Mouse (Mus musculus) neural tube, embryonic 14.5 days (tissue): Measurements from ENCODE around the gene Thsd4. TPM values are rescaled to one million over a fixed set of nuclear protein-coding genes. Genes with fewer than 3 reads are reported as not detected.

Source experiments
- ATAC-seq: fragments of 200-750 bp; cut with Nextera tagmentation; 2 replicates; pipeline ENCODE4 v1.8.0; 2017; ENCODE audit warnings: low read depth, mild to moderate bottlenecking, moderate TSS enrichment, moderate library complexity
- H3K27ac ChIP-seq: fragments of 300-500 bp; sonication (generic); 2 replicates; pipeline ENCODE4 v1.5.1; 2014; ENCODE audit warnings: low read depth, mild to moderate bottlenecking, control low read depth, low read length, moderate library complexity, mixed read lengths
- H3K27me3 ChIP-seq: fragments of 300-500 bp; sonication (generic); 2 replicates; pipeline ENCODE4 v1.6.1; 2014; ENCODE audit warnings: low read length; ENCODE audit not compliant: control insufficient read depth, insufficient read depth
- H3K36me3 ChIP-seq: fragments of 300-500 bp; sonication (generic); 2 replicates; pipeline ENCODE4 v1.6.1; 2014; ENCODE audit warnings: low read length, mixed read lengths; ENCODE audit not compliant: control insufficient read depth, insufficient read depth
- H3K4me1 ChIP-seq: fragments of 300-500 bp; sonication (generic); 2 replicates; pipeline ENCODE4 v1.6.1; 2014; ENCODE audit warnings: low read length; ENCODE audit not compliant: control insufficient read depth, insufficient read depth
- H3K4me2 ChIP-seq: fragments of 300-500 bp; sonication (generic); 2 replicates; pipeline ENCODE4 v1.6.1; 2014; ENCODE audit warnings: mild to moderate bottlenecking, low read depth, low read length, control low read depth
- H3K4me3 ChIP-seq: fragments of 300-500 bp; sonication (generic); 2 replicates; pipeline ENCODE4 v1.5.1; 2014; ENCODE audit warnings: low read depth, low read length, control low read depth, mixed read lengths
- H3K9ac ChIP-seq: fragments of 300-500 bp; sonication (generic); replicated peaks from 2 replicates; pipeline ENCODE4 v1.6.1; 2014; ENCODE audit warnings: low read depth, mild to moderate bottlenecking, control low read depth, low read length, mixed read lengths
- H3K9me3 ChIP-seq: fragments of 300-500 bp; sonication (generic); 2 replicates; pipeline ENCODE4 v1.6.1; 2016; ENCODE audit warnings: low read length; ENCODE audit not compliant: control insufficient read depth
- WGBS: fragments of 180-500 bp; shearing (Covaris S2); extraction: QIAGEN DNeasy Blood & Tissue Kit; methylation state at CpG from one replicate; pipeline ENCODE4 v1.1.7; 2014; 5-methylcytosine and 5-hydroxymethylcytosine counted together
- polyA plus RNA-seq: library from polyadenylated mRNA; unstranded; fragments of >200 nt; fragmentation: Nextera tagmentation; extraction: Ambion mirVana; gene quantifications from 2 replicates; pipeline ENCODE4 v1.2.1, GENCODE M21; 2014

The Thsd4 gene
- polyA plus RNA-seq, 1 experiment from 2014 or later = 9.0 TPM

DNA sequence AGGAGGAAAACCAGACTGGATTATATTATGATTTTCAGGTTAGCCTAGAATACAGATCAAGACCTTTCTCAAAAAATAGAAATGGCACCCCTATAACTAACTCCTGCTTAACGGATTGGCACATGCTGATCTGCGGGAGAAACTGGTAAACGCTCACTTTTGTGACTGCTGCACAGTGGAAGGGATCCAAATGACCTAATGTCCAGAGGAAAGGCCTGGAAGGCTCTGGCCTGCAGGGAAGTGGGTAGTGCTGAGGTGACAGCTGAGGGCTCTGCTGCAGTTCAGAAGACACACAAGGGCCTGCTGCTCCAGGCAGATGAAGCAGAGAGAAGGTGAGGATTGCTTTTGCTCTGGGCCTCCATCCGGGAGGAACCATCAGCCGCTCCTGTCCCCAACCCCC is 465.7 kb downstream of the Thsd4 start:
- Histone ChIP-seq H3K36me3 (no peaks in the 10 kb centered on the region), H3K4me3 (no peak overlapping the region), H3K27ac (no peak overlapping the region), H3K9me3 (no peaks in the 10 kb centered on the region), H3K4me2 (no peak overlapping the region), H3K9ac (no peak overlapping the region), H3K27me3 (no peaks in the 10 kb centered on the region), H3K4me1 (no peaks in the 10 kb centered on the region)
- 79% methylated on average over 5 of the region's 5 CpGs for WGBS
- no peak for ATAC-seq

DNA sequence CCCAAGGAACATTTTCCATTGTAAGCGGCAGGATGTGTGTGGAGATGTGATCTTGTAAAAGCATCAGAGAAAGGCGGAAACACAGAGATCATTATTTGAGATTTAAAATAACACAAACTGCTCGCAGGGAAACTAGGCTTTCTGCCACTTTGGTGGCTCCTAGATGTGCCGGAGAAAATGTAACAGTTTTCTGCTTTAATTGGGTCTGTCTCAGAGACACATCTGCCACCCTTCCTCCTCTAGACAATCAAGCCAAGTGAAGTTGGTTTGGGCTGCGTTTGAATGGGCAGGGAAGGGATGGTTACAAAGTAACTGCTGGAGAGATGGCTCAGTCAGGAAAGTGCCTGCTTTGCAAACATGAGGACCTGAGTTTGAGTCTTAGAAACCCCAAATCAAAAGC is 466.9 kb downstream of the Thsd4 start:
- WGBS = 53% methylated on average over 5 of the region's 5 CpGs
- Histone ChIP-seq H3K4me2 (no peak overlapping the region), H3K9me3 (no peaks in the 10 kb centered on the region), H3K4me3 (no peak overlapping the region), H3K27ac (no peak overlapping the region; the same call in 1 of the 2 replicates), H3K27me3 (no peaks in the 10 kb centered on the region), H3K4me1 (no peaks in the 10 kb centered on the region), H3K9ac (no peak overlapping the region), H3K36me3 (no peaks in the 10 kb centered on the region)
- no peak for ATAC-seq

DNA sequence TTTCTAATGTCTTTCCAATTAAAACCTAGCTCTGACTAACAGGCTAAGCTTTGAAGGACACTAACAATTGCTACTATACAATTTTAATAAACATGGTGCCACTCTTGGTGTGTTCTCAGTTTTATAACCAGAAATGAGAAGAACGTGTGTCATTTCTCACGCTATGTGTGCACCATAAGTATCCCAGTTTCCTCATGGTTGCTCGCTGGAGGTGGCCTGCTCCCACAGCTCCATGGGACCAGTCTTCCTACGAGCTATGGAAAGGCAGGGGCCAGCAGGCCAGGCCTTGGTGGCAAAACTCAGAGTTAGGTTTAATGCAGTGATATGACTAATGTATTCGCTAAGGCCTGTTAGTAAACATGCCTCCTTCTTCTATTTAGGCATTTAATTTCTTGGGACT is 468.7 kb downstream of the Thsd4 start:
- 95% methylated on average over 5 of the region's 5 CpGs for WGBS
- Histone ChIP-seq H3K27ac (no peak overlapping the region), H3K36me3 (no peaks in the 10 kb centered on the region), H3K4me1 (no peaks in the 10 kb centered on the region), H3K9me3 (no peaks in the 10 kb centered on the region), H3K27me3 (no peaks in the 10 kb centered on the region), H3K4me2 (no peak overlapping the region), H3K9ac (no peak overlapping the region), H3K4me3 (no peak overlapping the region)
- ATAC-seq = no peak

DNA sequence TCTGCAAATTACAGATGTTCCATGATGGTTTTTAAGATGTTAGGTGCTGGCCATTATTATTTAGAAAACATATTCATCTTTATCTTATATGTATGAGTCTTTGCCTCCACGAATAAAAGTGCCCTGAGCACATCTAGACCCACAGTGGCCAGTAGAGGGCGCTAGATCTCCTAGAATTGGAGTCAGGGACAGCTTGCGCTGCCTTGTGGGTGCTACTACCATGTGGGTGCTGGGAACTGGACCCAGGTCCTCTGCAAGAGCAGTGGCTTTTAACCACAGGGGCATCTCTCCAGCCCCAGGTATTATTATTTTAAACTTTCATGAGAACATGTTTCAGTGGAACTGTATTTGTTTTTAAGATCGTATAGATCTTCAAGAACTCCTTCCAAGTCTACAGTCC is 469.4 kb downstream of the Thsd4 start:
- ATAC-seq = no peak
- Histone ChIP-seq H3K27ac (no peak overlapping the region), H3K4me2 (no peak overlapping the region), H3K27me3 (no peaks in the 10 kb centered on the region), H3K36me3 (no peaks in the 10 kb centered on the region), H3K9me3 (no peaks in the 10 kb centered on the region), H3K4me1 (no peaks in the 10 kb centered on the region), H3K4me3 (no peak overlapping the region), H3K9ac (no peak overlapping the region)
- WGBS = 76% methylated on average over 4 of the region's 4 CpGs

DNA sequence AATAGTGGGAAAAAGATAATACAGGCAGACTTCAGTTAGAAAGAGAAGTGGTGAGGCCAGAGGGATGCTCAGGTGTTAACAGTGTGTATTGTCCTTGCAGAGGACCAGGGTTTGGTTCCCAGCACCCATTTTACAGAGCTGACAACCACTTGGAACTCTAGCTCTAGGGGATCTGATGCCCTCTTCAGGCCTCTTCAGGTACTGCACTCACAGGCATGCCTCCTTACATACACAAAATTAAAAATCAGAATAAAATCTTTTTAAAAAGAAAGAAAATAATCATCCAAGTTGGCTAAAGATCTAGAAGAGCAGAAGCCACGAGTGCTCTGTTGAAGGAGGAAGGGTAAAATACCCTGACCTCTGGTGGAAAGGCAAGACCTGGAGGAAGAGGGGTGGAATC is 478.7 kb downstream of the Thsd4 start:
- no peaks in the 10 kb centered on the region for H3K9me3 ChIP-seq
- no peak overlapping the region for H3K4me3 ChIP-seq
- ATAC-seq = no peak
- peaks cover 5% of the 10 kb centered on the region; the same call in 1 of the 2 replicates for H3K4me1 ChIP-seq
- no peak overlapping the region for H3K4me2 ChIP-seq
- H3K27me3 ChIP-seq = no peaks in the 10 kb centered on the region
- no peak overlapping the region for H3K27ac ChIP-seq
- no peaks in the 10 kb centered on the region for H3K36me3 ChIP-seq
- WGBS = 83% methylated on average over 1 of the region's 1 CpGs
- no peak overlapping the region for H3K9ac ChIP-seq

DNA sequence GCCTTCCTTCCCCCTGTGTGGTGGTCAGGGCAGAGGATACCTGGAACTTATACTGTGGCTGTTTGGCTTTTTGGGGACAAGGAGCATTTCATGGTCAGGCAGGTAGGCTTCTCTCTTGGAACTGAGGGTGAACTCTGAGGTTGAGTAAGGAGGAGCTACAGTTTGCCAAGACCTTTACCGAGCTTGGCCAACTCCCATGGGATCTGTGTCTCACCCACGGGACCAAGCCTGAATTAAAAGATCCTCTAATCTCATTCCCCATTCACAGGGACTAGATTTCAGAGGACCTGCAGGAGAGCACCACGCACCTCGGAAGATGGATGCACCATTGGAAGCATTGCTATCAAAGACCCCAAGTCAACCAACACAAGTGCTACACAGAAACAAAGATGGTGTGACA is 487.0 kb downstream of the Thsd4 start:
- peaks cover 5% of the 10 kb centered on the region; the same call in 1 of the 2 replicates for H3K4me1 ChIP-seq
- no peaks in the 10 kb centered on the region for H3K27me3 ChIP-seq
- H3K9ac ChIP-seq = no peak overlapping the region
- H3K4me2 ChIP-seq = no peak overlapping the region
- no peaks in the 10 kb centered on the region for H3K9me3 ChIP-seq
- H3K27ac ChIP-seq = no peak overlapping the region
- 96% methylated on average over 4 of the region's 4 CpGs for WGBS
- H3K36me3 ChIP-seq = no peaks in the 10 kb centered on the region
- H3K4me3 ChIP-seq = no peak overlapping the region
- ATAC-seq = no peak

DNA sequence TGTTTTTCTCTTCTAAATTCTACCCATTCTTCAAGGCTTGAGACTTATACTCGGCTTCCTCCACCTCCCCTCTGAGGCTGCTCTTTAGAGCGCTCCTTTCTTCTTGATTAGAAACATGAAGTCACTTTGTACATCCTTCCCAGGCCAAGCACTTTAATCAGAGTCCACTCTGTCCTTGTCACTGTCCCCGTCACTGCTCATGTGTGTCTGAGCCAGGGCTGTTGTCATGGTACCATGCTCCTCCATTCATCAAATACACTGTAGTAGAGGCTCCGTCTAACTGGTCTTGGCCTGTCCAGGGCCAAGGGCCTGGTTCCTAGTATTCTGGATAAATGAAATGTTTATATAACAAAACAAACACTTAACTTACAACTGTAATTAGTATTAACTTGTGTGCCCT is 494.6 kb downstream of the Thsd4 start:
- Histone ChIP-seq H3K36me3 (no peaks in the 10 kb centered on the region), H3K9ac (no peak overlapping the region), H3K9me3 (no peaks in the 10 kb centered on the region), H3K27me3 (no peaks in the 10 kb centered on the region), H3K4me1 (no peaks in the 10 kb centered on the region), H3K4me2 (no peak overlapping the region), H3K27ac (no peak overlapping the region), H3K4me3 (no peak overlapping the region)
- no peak; the same call in 1 of the 2 replicates for ATAC-seq
- WGBS = 75% methylated on average over 4 of the region's 4 CpGs

DNA sequence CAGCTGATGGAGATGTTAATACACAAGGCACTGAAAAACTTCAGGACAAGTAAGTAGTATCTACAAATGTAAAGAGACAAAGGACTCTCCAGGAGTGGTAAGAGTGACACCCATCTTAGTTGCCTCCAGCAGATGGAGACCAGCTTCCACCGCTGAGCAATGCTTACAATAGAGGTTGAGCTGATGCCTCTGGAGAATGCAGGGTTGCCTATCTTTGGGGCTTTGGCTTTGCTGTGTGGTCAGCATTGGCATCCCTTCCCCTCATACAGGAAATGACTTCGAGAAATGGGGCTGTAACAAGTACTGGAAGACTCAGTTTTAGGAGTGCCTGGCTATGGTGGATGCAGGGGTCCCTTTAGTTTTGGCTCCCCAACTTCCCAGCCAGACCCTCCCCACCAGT is 495.1 kb downstream of the Thsd4 start:
- Histone ChIP-seq H3K9ac (no peak overlapping the region), H3K4me1 (no peaks in the 10 kb centered on the region), H3K36me3 (no peaks in the 10 kb centered on the region), H3K9me3 (no peaks in the 10 kb centered on the region), H3K4me3 (no peak overlapping the region), H3K27me3 (no peaks in the 10 kb centered on the region), H3K4me2 (no peak overlapping the region), H3K27ac (no peak overlapping the region)
- no peak for ATAC-seq
- 95% methylated on average over 2 of the region's 2 CpGs for WGBS

DNA sequence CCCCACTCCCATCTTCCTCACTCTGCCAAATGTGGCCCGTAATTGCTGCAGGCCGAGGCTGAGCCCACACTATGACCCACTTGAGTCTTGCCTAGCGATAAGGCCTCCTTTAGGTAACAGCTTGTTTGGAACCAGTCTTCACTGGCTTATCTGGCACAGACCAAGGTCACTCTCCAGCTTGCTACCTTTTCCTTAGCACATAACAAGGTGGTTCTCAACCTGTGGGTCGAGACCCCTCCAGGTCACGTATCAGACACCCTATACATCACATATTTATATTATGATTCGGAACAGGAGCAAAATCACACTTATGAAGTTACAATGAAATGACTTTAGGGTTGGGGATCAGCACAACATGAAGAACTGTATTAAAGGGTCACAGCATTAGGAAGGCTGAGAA is 495.9 kb downstream of the Thsd4 start:
- Histone ChIP-seq H3K9ac (no peak overlapping the region), H3K9me3 (no peaks in the 10 kb centered on the region)
- 90% methylated on average over 6 of the region's 6 CpGs for whole genome bisulfite sequencing

DNA sequence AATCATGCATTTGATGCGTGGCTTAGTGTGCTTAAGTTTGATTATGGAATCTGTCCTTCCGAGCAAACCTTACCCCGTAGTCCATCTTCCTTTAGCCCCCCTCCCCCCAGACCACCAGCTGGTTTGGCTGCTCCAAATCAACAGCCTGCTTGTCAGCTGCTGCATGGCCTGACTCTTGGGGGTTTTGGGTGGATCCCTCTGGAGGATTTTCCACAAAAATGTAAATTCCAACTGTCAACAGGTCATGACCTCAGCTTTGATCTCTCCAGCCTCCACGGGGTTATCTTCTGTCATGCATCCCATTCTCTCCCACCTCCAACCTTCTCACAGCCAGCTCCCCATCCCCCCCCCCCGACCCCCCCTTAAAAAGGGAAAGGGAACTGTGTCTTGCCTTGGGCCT is 496.9 kb downstream of the Thsd4 start:
- ATAC-seq = no peak
- Histone ChIP-seq H3K27ac (no peak overlapping the region), H3K9ac (no peak overlapping the region), H3K4me3 (no peak overlapping the region), H3K4me2 (no peak overlapping the region), H3K27me3 (no peaks in the 10 kb centered on the region), H3K4me1 (no peaks in the 10 kb centered on the region), H3K36me3 (no peaks in the 10 kb centered on the region), H3K9me3 (no peaks in the 10 kb centered on the region)
- WGBS = 15% methylated on average over 5 of the region's 5 CpGs

More for the DNA sequence above, 495.9 kb downstream of the Thsd4 start:
- H3K4me2 ChIP-seq = no peak overlapping the region
- H3K4me3 ChIP-seq = no peak overlapping the region
- H3K27ac ChIP-seq = no peak overlapping the region
- H3K36me3 ChIP-seq = no peaks in the 10 kb centered on the region
- no peak for ATAC-seq
- no peaks in the 10 kb centered on the region for H3K27me3 ChIP-seq
- H3K4me1 ChIP-seq = no peaks in the 10 kb centered on the region
